Mouse (Mus musculus): Measurements from ENCODE around the gene Cacfd1. TPM values are rescaled to one million over a fixed set of nuclear protein-coding genes. Genes with fewer than 3 reads are reported as not detected.

The Cacfd1 gene
- polyA plus RNA-seq, 1 experiment from 2014 or later: 103 TPM

Other genes with a start within 250 kb of the Cacfd1 start
- not detected in 2 replicates for gene Abo, start 144.9 kb upstream of the Cacfd1 start, polyA plus RNA-seq (2014; fragmentation: Nextera tagmentation; extraction: Ambion mirVana)
- 15.6 and 15.7 TPM in 2 replicates for gene Surf6, start 107.0 kb upstream of the Cacfd1 start, polyA plus RNA-seq (2014; fragmentation: Nextera tagmentation; extraction: Ambion mirVana)
- 112 and 120 TPM in 2 replicates for gene Med22, start 99.2 kb upstream of the Cacfd1 start, polyA plus RNA-seq (2014; fragmentation: Nextera tagmentation; extraction: Ambion mirVana)
- 647 and 668 TPM in 2 replicates for gene Rpl7a, start 99.2 kb upstream of the Cacfd1 start, polyA plus RNA-seq (2014; fragmentation: Nextera tagmentation; extraction: Ambion mirVana)
- 43.6 and 44.5 TPM in 2 replicates for gene Surf2, start 93.6 kb upstream of the Cacfd1 start, polyA plus RNA-seq (2014; fragmentation: Nextera tagmentation; extraction: Ambion mirVana)
- 44.1 and 44.6 TPM in 2 replicates for gene Surf1, start 93.4 kb upstream of the Cacfd1 start, polyA plus RNA-seq (2014; fragmentation: Nextera tagmentation; extraction: Ambion mirVana)
- gene Surf4, start 76.0 kb upstream of the Cacfd1 start, polyA plus RNA-seq (2014; fragmentation: Nextera tagmentation; extraction: Ambion mirVana): 144 and 152 TPM in 2 replicates
- 0.11 TPM in 1 of 2 replicates, not detected in the other for gene Stkld1, start 75.9 kb upstream of the Cacfd1 start, polyA plus RNA-seq (2014; fragmentation: Nextera tagmentation; extraction: Ambion mirVana)
- 53.9 and 57.1 TPM in 2 replicates for gene Rexo4, start 45.5 kb upstream of the Cacfd1 start, polyA plus RNA-seq (2014; fragmentation: Nextera tagmentation; extraction: Ambion mirVana)
- gene Adamts13, start 36.5 kb upstream of the Cacfd1 start, polyA plus RNA-seq (2014; fragmentation: Nextera tagmentation; extraction: Ambion mirVana): 0.08 TPM in 1 of 2 replicates, not detected in the other
- 1.3 and 2.2 TPM in 2 replicates for gene Slc2a6, start 18.1 kb downstream of the Cacfd1 start, polyA plus RNA-seq (2014; fragmentation: Nextera tagmentation; extraction: Ambion mirVana)
- gene Mymk, start 62.3 kb downstream of the Cacfd1 start, polyA plus RNA-seq (2014; fragmentation: Nextera tagmentation; extraction: Ambion mirVana): not detected in 2 replicates
- 4.0 and 4.4 TPM in 2 replicates for gene Adamtsl2, start 69.5 kb downstream of the Cacfd1 start, polyA plus RNA-seq (2014; fragmentation: Nextera tagmentation; extraction: Ambion mirVana)
- 0.09 TPM in 1 of 2 replicates, not detected in the other for gene Fam163b, start 132.6 kb downstream of the Cacfd1 start, polyA plus RNA-seq (2014; fragmentation: Nextera tagmentation; extraction: Ambion mirVana)
- not detected in 2 replicates for gene Dbh, start 155.3 kb downstream of the Cacfd1 start, polyA plus RNA-seq (2014; fragmentation: Nextera tagmentation; extraction: Ambion mirVana)
- gene Sardh, start 238.4 kb downstream of the Cacfd1 start, polyA plus RNA-seq (2014; fragmentation: Nextera tagmentation; extraction: Ambion mirVana): 3.2 and 6.0 TPM in 2 replicates

Measured in forebrain, embryonic 11.5 days (tissue).